Mouse (Mus musculus) liver, postnatal 0 days (tissue): Measurements from ENCODE around the gene Hsd3b7.

Experiments used
- CTCF ChIP-seq: sonication (generic); IDR thresholded peaks from 2 replicates; pipeline ENCODE4 v1.5.1; 2016; ENCODE audit warnings: antibody characterized with exemption, low read depth
- EP300 ChIP-seq: IDR thresholded peaks from 2 replicates; pipeline ENCODE4 v1.6.1; 2016; ENCODE audit warnings: antibody characterized with exemption, low read depth, mild to moderate bottlenecking

- TF ChIP-seq CTCF (no peak), EP300 (no peak)
Measured at GRCm38 (mm10) chr7:127811240-127811639, 10.8 kb downstream of the Hsd3b7 start.
